Mouse (Mus musculus) limb, embryonic 14.5 days (tissue): Measurements from ENCODE around the gene Ufl1. TPM values are rescaled to one million over a fixed set of nuclear protein-coding genes. Genes with fewer than 3 reads are reported as not detected.
A peak's percentile ranks its signal among the peaks of the same experiment; 100 is the strongest.

Experiments used
- ATAC-seq: fragments of 200-750 bp; cut with Nextera tagmentation; 2 replicates; pipeline ENCODE4 v1.8.0; 2017; ENCODE audit warnings: low read depth, moderate number of reproducible peaks, moderate TSS enrichment; ENCODE audit not compliant: low FRiP score
- DNase-seq: peaks from one replicate; pipeline ENCODE4 v3.0.0-alpha.2; 2015; ENCODE audit warnings: low spot score
- H3K27ac ChIP-seq: fragments of 300-500 bp; sonication (generic); replicated peaks from 2 replicates; pipeline ENCODE4 v1.5.1; 2014; ENCODE audit warnings: low read depth, mild to moderate bottlenecking, low read length, moderate library complexity, mixed read lengths
- H3K27me3 ChIP-seq: fragments of 300-500 bp; sonication (generic); 2 replicates; pipeline ENCODE4 v1.6.1; 2014; ENCODE audit warnings: low read length, mixed read lengths; ENCODE audit not compliant: control insufficient read depth, insufficient read depth
- H3K36me3 ChIP-seq: fragments of 300-500 bp; sonication (generic); 2 replicates; pipeline ENCODE4 v1.6.1; 2014; ENCODE audit warnings: mild to moderate bottlenecking, low read length, moderate library complexity, mixed read lengths; ENCODE audit not compliant: control insufficient read depth, insufficient read depth
- H3K4me1 ChIP-seq: fragments of 300-500 bp; sonication (generic); 2 replicates; pipeline ENCODE4 v1.6.1; 2014; ENCODE audit warnings: antibody characterized with exemption, low read length, mixed read lengths; ENCODE audit not compliant: control insufficient read depth, insufficient read depth
- H3K4me2 ChIP-seq: fragments of 300-500 bp; sonication (generic); replicated peaks from 2 replicates; pipeline ENCODE4 v1.6.1; 2014; ENCODE audit warnings: low read depth, mild to moderate bottlenecking, low read length, moderate library complexity; ENCODE audit not compliant: severe bottlenecking
- H3K4me3 ChIP-seq: fragments of 300-500 bp; sonication (generic); replicated peaks from 2 replicates; pipeline ENCODE4 v1.5.1; 2014; ENCODE audit warnings: low read length
- H3K9ac ChIP-seq: fragments of 300-500 bp; sonication (generic); 2 replicates; pipeline ENCODE4 v1.6.1; 2014; ENCODE audit warnings: mild to moderate bottlenecking, low read depth, low read length, moderate library complexity; ENCODE audit not compliant: severe bottlenecking
- H3K9me3 ChIP-seq: fragments of 300-500 bp; sonication (generic); 2 replicates; pipeline ENCODE4 v1.6.1; 2016; ENCODE audit warnings: low read length; ENCODE audit not compliant: control insufficient read depth
- POLR2A ChIP-seq: fragments of 200-500 bp; IDR thresholded peaks from 2 replicates; pipeline ENCODE4 v1.8.0; 2012; ENCODE audit warnings: inconsistent platforms, mild to moderate bottlenecking, moderate library complexity, borderline replicate concordance; ENCODE audit not compliant: insufficient read depth, insufficient read length; ENCODE audit errors: extremely low read depth
- WGBS: fragments of 180-500 bp; shearing (Covaris S2); extraction: QIAGEN DNeasy Blood & Tissue Kit; methylation state at CpG from one replicate; pipeline ENCODE4 v1.1.7; 2014; 5-methylcytosine and 5-hydroxymethylcytosine counted together
- polyA plus RNA-seq, 2 experiments: library from polyadenylated mRNA; depleted of rRNA in 1 of 2; stranded (reverse) in 1 of 2; unstranded in 1 of 2; fragments of >200 nt; fragmentation: Nextera tagmentation in 1 of 2; extraction: Ambion mirVana in 1 of 2; gene quantifications; 2 replicates each; pipeline versions ENCODE4 v1.2.1 to v1.2.3; 2012 to 2014

Ufl1 gene
- polyA plus RNA-seq, 2 experiments: 13.7 to 40.5 TPM

- Histone ChIP-seq H3K27ac (peak overlapping the region; percentile 98), H3K4me3 (peak overlapping the region; percentile 83), H3K9me3 (no peaks in the 10 kb centered on the region), H3K27me3 (no peaks in the 10 kb centered on the region), H3K4me2 (peak overlapping the region; percentile 47), H3K36me3 (peaks cover 30% of the 10 kb centered on the region), H3K4me1 (0 out of 2 replicates have a peak, but pooled peaks cover 2% of the 10 kb centered on the region), H3K9ac (peak overlapping the region; percentile 96)
- peak; percentile 49 for DNase-seq
- 2% methylated on average over 28 of the region's 32 CpGs for WGBS
- peak; percentile 90 for ATAC-seq
- TF ChIP-seq POLR2A: no peak
These were observed 517 bp downstream of the Ufl1 start for GRCm38 (mm10) chr4:25280938-25281670.

DNA sequence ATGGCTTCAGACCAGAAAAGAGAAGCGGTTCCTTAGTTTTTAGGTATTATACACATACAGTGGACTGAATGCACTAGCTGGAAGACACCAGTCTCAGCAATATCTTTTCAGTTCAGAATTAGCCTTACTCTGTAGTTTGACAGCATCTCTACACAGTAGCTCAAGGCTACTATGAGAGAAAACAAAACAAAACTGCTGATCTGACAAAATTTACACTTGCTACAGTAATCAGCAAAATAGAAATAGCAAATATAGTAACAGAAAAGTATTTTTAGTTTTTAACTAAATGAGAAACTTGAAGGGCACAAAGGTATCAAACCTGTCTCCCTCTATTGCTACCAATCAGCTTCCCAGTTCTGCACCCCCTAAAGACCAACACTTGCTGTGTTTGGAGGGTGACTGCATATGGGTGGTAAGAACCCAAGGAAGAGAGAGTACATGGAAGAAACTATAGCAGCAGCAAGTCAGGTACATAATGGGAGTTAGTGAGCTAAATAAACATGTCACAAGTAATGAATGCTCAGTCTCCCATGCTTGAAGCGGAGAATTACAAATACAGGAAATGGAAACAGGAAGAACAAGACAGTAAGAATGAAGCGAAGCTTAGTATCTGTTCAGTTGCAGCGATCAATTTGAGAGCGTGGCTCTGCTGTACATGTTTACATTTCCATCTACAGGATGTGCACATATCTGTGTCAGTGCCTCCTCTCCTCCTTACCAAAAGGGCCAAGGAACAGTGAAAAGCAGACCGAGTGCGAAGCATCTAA, 8.6 kb downstream of the Ufl1 start:
- Histone ChIP-seq H3K4me3 (no peak overlapping the region), H3K36me3 (peaks cover 81% of the 10 kb centered on the region), H3K4me2 (no peak overlapping the region), H3K9me3 (no peaks in the 10 kb centered on the region), H3K27ac (no peak overlapping the region), H3K27me3 (no peaks in the 10 kb centered on the region), H3K9ac (no peak overlapping the region), H3K4me1 (no peaks in the 10 kb centered on the region)
- 94% methylated on average over 7 of the region's 7 CpGs for WGBS
- ATAC-seq (no peak), DNase-seq (no peak)
- no peak for TF ChIP-seq POLR2A

DNA sequence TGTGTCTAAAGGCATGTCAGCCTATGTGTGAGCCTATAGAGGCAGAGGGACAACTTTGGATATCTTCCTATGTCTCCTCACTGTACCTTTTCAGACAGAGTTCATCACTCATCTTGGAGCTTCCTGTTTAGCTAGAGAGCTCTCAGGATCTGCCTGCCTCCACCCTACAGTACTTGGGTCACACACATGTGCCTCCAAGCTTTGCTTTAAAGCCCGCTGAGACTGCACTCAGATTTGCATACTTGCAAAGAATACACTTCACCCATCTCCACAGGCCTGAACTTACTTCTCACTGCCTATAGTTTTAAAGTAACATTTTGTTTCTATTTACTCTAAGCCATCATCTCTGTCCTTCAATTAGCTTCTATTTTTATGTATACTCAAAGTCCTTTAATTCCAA, 9.7 kb downstream of the Ufl1 start:
- H3K27me3 ChIP-seq: no peaks in the 10 kb centered on the region
- no peak overlapping the region for H3K9ac ChIP-seq
- no peak overlapping the region for H3K4me3 ChIP-seq
- H3K4me2 ChIP-seq: no peak overlapping the region
- no peaks in the 10 kb centered on the region for H3K9me3 ChIP-seq
- DNase-seq: no peak
- TF ChIP-seq POLR2A: no peak
- no peak overlapping the region for H3K27ac ChIP-seq
- 89% methylated on average over 1 of the region's 1 CpGs for WGBS
- H3K36me3 ChIP-seq: peaks cover 77% of the 10 kb centered on the region
- no peak for ATAC-seq
- H3K4me1 ChIP-seq: no peaks in the 10 kb centered on the region

DNA sequence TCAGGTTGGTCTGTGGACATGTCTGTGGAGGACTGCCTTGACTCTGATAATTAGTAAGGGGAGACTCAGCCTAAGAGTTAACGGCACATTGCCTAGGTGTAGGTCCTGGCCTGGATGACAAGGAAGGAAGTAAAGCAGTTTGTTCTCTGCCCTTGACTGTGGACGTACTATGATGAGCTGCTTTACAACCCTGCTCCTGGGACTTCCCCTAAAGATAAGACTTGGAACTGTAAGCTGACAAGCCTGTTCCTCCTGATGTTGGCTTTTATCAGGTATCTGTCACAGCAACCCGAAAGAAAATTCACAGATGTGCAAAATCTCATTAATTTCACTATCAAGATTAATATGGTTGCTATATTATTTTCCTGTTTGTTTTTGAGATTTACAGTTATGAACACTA, 14.5 kb downstream of the Ufl1 start:
- 87% methylated on average over 3 of the region's 3 CpGs for WGBS
- no peak for ATAC-seq
- no peak overlapping the region for H3K9ac ChIP-seq
- H3K27me3 ChIP-seq: no peaks in the 10 kb centered on the region
- no peaks in the 10 kb centered on the region for H3K4me1 ChIP-seq
- H3K4me2 ChIP-seq: no peak overlapping the region
- no peaks in the 10 kb centered on the region for H3K9me3 ChIP-seq
- peaks cover 72% of the 10 kb centered on the region for H3K36me3 ChIP-seq
- no peak for TF ChIP-seq POLR2A
- H3K4me3 ChIP-seq: no peak overlapping the region
- no peak overlapping the region for H3K27ac ChIP-seq
- DNase-seq: no peak

DNA sequence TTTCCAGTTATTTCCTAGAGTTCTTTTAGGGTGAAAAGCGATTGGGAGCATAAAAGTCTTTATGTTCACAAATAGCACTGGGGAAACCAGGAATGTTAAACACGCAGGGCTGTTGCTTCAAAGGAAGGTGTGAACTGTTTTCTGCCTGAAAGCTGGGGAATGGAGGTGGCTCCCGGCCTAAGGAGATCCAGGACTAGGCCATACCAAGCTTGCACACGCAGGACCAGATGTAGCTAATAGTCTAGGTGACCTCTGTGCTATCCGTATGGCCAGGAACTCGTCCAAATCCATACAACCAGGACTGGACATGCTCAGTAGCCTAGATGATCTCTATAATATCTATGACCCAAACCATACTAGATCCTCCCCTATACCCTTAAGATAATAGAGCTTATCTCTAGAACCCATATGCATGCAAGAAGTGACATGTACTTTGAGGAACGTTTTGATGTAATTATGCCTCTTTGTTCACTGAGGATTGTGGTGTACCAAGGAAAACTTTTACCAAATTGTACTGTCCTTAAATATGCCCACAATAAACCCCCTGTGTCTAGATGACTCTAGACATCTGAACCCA, 23.7 kb downstream of the Ufl1 start:
- no peak overlapping the region for H3K27ac ChIP-seq
- 85% methylated on average over 7 of the region's 7 CpGs for WGBS

More for the DNA sequence above, 23.7 kb downstream of the Ufl1 start:
- H3K4me2 ChIP-seq: no peak overlapping the region
- no peaks in the 10 kb centered on the region for H3K27me3 ChIP-seq
- H3K4me3 ChIP-seq: no peak overlapping the region
- H3K9me3 ChIP-seq: no peaks in the 10 kb centered on the region
- H3K9ac ChIP-seq: no peak overlapping the region
- H3K36me3 ChIP-seq: peaks cover 57% of the 10 kb centered on the region
- TF ChIP-seq POLR2A: no peak
- H3K4me1 ChIP-seq: no peaks in the 10 kb centered on the region
- DNase-seq (no peak), ATAC-seq (no peak)
